Mouse (Mus musculus) cerebellum, adult 11 months (tissue): ENCODE measurements around the gene Grm7.

ENCODE experiments used
- DNase-seq: peaks from one replicate; pipeline ENCODE4 v3.0.0; 2022

Grm7 gene

GRCm38 (mm10) chr6:111587572-111587971 is 942.2 kb downstream of the Grm7 start:
- DNase-seq = no peak

GRCm38 (mm10) chr6:111601892-111602654 is 956.7 kb downstream of the Grm7 start:
- no peak for DNase-seq

- DNase-seq = no peak
Measured at GRCm38 (mm10) chr6:111610396-111610795, 965.0 kb downstream of the Grm7 start.

GRCm38 (mm10) chr6:111613834-111614233 is 968.5 kb downstream of the Grm7 start:
- DNase-seq = no peak
